Mouse (Mus musculus) heart, postnatal 0 days (tissue): ENCODE measurements at regions not wholly inside any gene's neighbourhood (a gene's known extent, or its start where the extent isn't known, plus 50 kb on each side); places are given as distances from the start of the nearest gene placed in this dataset.

Experiments
- ATAC-seq: fragments of 200-750 bp; cut with Nextera tagmentation; 2 replicates; pipeline ENCODE4 v1.8.0; 2017; ENCODE audit warnings: low read depth, moderate number of reproducible peaks, moderate library complexity; ENCODE audit not compliant: insufficient read depth
- DNase-seq: peaks from one replicate; pipeline ENCODE4 v3.0.0-alpha.2; 2016; ENCODE audit warnings: low spot score
- H3K27ac ChIP-seq: fragments of 300-500 bp; sonication (generic); 2 replicates; pipeline ENCODE4 v1.5.1; 2014; ENCODE audit warnings: low read depth, mild to moderate bottlenecking
- H3K27me3 ChIP-seq: fragments of 300-500 bp; sonication (generic); 2 replicates; pipeline ENCODE4 v1.6.1; 2014; ENCODE audit warnings: low read length, mixed read lengths; ENCODE audit not compliant: control insufficient read depth, insufficient read depth
- H3K36me3 ChIP-seq: fragments of 300-500 bp; sonication (generic); replicated peaks from 2 replicates; pipeline ENCODE4 v1.6.1; 2014; ENCODE audit warnings: low read length, mixed read lengths; ENCODE audit not compliant: control insufficient read depth, insufficient read depth
- H3K4me1 ChIP-seq: fragments of 300-500 bp; sonication (generic); 2 replicates; pipeline ENCODE4 v1.6.1; 2014; ENCODE audit warnings: antibody characterized with exemption; ENCODE audit not compliant: control insufficient read depth, insufficient read depth
- H3K4me2 ChIP-seq: fragments of 300-500 bp; sonication (generic); 2 replicates; pipeline ENCODE4 v1.6.1; 2014; ENCODE audit warnings: low read depth, mild to moderate bottlenecking, low read length, moderate library complexity
- H3K4me3 ChIP-seq: fragments of 300-500 bp; sonication (generic); 2 replicates; pipeline ENCODE4 v1.5.1; 2014; ENCODE audit warnings: low read depth, low read length
- H3K9ac ChIP-seq: fragments of 300-500 bp; sonication (generic); replicated peaks from 2 replicates; pipeline ENCODE4 v1.6.1; 2014; ENCODE audit warnings: low read depth, low read length, mixed read lengths
- H3K9me3 ChIP-seq: fragments of 300-500 bp; sonication (generic); replicated peaks from 2 replicates; pipeline ENCODE4 v1.6.1; 2016; ENCODE audit warnings: low read length; ENCODE audit not compliant: control insufficient read depth
- CTCF ChIP-seq: IDR thresholded peaks from 2 replicates; pipeline ENCODE4 v1.5.1; 2016; ENCODE audit warnings: antibody characterized with exemption, control low read depth, low read depth
- EP300 ChIP-seq: IDR thresholded peaks from 2 replicates; pipeline ENCODE4 v1.6.1; 2016; ENCODE audit warnings: antibody characterized with exemption, low read depth
- WGBS: fragments of 180-500 bp; shearing (Covaris S2); extraction: QIAGEN DNeasy Blood & Tissue Kit; methylation state at CpG from one replicate; pipeline ENCODE4 v1.1.7; 2014; 5-methylcytosine and 5-hydroxymethylcytosine counted together

DNA sequence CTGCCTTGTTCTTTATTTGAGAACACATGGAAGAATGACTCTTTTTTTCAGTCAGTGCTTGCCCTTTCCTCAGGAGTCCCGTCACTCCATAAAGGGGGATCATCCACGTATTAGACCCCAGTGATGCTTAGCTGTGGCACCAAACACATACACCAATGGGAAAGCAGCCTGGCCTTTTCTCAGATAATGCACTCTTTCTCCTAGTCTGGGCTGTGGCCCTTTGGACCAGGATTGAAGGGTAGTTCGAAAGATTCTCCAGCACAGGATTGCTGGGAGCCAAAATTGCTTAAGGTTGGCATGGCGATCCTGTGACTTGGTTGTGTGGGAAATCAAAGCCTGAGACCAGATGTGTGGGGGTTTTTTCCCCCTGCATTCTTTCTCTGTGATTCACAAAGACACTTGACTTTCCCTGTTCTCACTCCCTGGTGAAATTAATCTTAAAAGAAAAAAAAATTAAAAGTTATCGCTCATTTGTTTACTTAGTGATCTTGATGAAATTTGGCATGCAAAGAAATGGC is 648.3 kb downstream of the Nedd1 start:
- TF ChIP-seq EP300: no peak
- no peak for TF ChIP-seq CTCF
- Histone ChIP-seq H3K9ac (no peak overlapping the region), H3K4me1 (no peaks in the 10 kb centered on the region), H3K4me3 (no peak overlapping the region), H3K27ac (no peak overlapping the region), H3K36me3 (no peaks in the 10 kb centered on the region), H3K9me3 (no peaks in the 10 kb centered on the region), H3K27me3 (no peaks in the 10 kb centered on the region), H3K4me2 (no peak overlapping the region)
- 62% methylated on average over 5 of the region's 5 CpGs for WGBS
- DNase-seq: no peak
- ATAC-seq: no peak

DNA sequence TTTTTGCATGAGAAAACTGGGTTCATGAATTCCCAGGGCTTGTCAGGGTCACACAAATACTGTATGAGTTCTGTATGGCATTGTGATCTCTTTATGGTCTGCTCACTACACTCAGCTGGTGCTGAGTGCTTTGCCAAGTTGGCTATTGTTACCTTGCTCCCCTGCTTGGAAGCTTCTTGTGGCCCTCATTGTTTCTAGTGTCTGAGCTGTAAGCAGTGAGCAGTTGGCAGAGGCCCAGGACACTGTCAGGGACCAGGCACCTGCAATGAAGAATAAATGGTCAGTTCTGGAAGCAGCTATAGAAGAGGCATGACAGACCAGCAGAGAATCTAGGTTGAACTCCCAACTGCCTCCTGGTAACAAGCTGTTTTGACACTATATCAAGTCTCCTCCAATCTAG is 677.4 kb downstream of the Nedd1 start:
- Histone ChIP-seq H3K4me2 (no peak overlapping the region), H3K36me3 (no peaks in the 10 kb centered on the region), H3K27ac (no peak overlapping the region), H3K9ac (no peak overlapping the region), H3K4me3 (no peak overlapping the region), H3K27me3 (no peaks in the 10 kb centered on the region), H3K9me3 (no peaks in the 10 kb centered on the region), H3K4me1 (no peaks in the 10 kb centered on the region)
- DNase-seq (no peak), ATAC-seq (no peak)
- TF ChIP-seq EP300 (no peak), CTCF (no peak)

DNA sequence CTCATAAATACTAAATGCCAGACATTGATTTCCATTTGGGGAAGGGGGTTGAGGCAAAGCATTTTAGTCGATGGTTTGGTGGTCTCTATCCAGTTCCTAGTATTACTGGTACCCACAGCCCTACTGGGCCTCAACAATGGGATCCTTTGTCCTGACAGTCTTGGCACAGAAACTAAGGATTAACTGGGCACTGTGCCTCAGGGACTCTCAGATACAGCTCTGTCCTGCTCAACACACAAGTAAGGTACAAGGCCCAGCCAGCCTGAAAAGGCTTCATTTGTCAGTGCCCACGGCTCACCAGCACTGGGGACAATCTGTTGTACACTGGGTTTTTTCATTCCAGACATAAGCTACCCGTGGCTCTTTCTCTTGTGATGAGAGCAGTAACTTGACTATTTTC is 686.0 kb downstream of the Nedd1 start:
- Histone ChIP-seq H3K4me2 (no peak overlapping the region), H3K9me3 (no peaks in the 10 kb centered on the region), H3K27me3 (no peaks in the 10 kb centered on the region), H3K36me3 (no peaks in the 10 kb centered on the region), H3K9ac (no peak overlapping the region), H3K4me1 (no peaks in the 10 kb centered on the region), H3K4me3 (no peak overlapping the region), H3K27ac (no peak overlapping the region)
- DNase-seq (no peak), ATAC-seq (no peak)
- WGBS: 45% methylated on average over 3 of the region's 3 CpGs
- TF ChIP-seq EP300 (no peak), CTCF (no peak)

DNA sequence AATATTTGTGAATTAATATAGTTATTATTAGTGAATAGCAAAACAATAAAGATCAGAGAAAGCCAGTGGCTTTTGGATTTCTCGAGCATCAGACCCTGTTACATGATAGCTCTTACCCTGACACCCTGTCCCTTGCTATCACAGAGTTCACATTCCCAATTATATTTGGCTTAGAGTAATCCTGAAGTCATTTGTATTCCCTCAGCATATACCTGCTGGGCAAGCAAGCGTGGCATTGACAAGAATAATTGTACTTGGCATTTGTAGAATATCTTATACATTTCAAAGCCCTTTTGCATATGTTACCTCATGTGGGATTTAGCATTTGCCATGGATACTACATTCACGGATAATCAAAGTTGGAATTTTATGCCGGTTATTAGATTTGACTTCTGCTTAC is 692.0 kb downstream of the Nedd1 start:
- no peak overlapping the region for H3K4me3 ChIP-seq
- no peak overlapping the region for H3K9ac ChIP-seq
- no peaks in the 10 kb centered on the region for H3K9me3 ChIP-seq
- no peak for DNase-seq
- H3K27ac ChIP-seq: no peak overlapping the region
- no peak for ATAC-seq
- H3K4me1 ChIP-seq: no peaks in the 10 kb centered on the region
- TF ChIP-seq CTCF (no peak), EP300 (no peak)
- H3K36me3 ChIP-seq: no peaks in the 10 kb centered on the region
- H3K4me2 ChIP-seq: no peak overlapping the region
- H3K27me3 ChIP-seq: no peaks in the 10 kb centered on the region
- WGBS: 74% methylated on average over 4 of the region's 4 CpGs

GRCm38 (mm10) chr10:92024203-92024602 is 698.0 kb downstream of the Nedd1 start:
- 61% methylated on average over 1 of the region's 1 CpGs for WGBS
- Histone ChIP-seq H3K27ac (no peak overlapping the region), H3K4me3 (no peak overlapping the region), H3K4me1 (no peaks in the 10 kb centered on the region), H3K27me3 (no peaks in the 10 kb centered on the region), H3K36me3 (no peaks in the 10 kb centered on the region), H3K9ac (no peak overlapping the region), H3K9me3 (no peaks in the 10 kb centered on the region), H3K4me2 (no peak overlapping the region)
- DNase-seq: no peak
- TF ChIP-seq EP300: no peak
- TF ChIP-seq CTCF: no peak
- no peak for ATAC-seq

DNA sequence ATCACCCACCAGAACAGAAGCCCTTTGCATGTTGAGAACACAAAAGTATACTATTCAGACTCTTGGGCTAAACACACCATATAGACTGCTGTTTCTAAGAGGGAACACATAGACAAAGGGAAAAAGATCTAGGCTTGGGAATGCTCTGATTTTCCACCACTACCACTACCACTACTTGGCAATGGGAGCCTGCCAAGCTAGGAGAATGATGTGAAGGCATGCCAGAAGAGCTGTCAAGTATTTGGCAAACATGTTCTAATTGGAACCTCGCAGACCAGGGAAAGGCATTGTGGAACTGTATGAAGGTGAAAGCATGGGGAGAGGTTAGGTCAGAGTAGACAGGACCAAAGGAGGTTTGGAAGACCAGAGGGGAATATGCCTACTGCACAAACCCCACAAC is 701.2 kb downstream of the Nedd1 start:
- H3K4me3 ChIP-seq: no peak overlapping the region
- no peak for TF ChIP-seq CTCF
- no peak for TF ChIP-seq EP300
- H3K36me3 ChIP-seq: no peaks in the 10 kb centered on the region
- no peak overlapping the region for H3K9ac ChIP-seq
- ATAC-seq: no peak
- H3K4me1 ChIP-seq: no peaks in the 10 kb centered on the region
- no peaks in the 10 kb centered on the region for H3K27me3 ChIP-seq
- H3K27ac ChIP-seq: no peak overlapping the region
- DNase-seq: no peak
- no peak overlapping the region for H3K4me2 ChIP-seq
- no peaks in the 10 kb centered on the region for H3K9me3 ChIP-seq
- WGBS: 52% methylated on average over 1 of the region's 1 CpGs
